21 mouse cellular contexts compared by ENCODE assay signal in genomic region chr11:106557398-106557797, GRCm38 (mm10). TPM values are rescaled to one million over a fixed set of nuclear protein-coding genes. Genes with fewer than 3 reads are reported as not detected.
A peak's percentile ranks its signal among the peaks of the same experiment; 100 is the strongest.
DNase-seq lines count a peak whose midpoint lies in the region; ATAC-seq and TF ChIP-seq lines count a peak whose summit lies in the region.
"Had no signal": no experiment of that assay in that cellular context is flagged by ENCODE, and none has a peak within 500 bp of the region (broad histone marks: within the 10 kb centered on the region; RNA-seq: fewer than 3 reads in every experiment).

No protein-coding gene starts in this region.

- no peak for TF ChIP-seq CTCF in kidney, postnatal 0 days (IDR thresholded peaks at IDR 0.05; ENCODE audit: low read depth)
- no peak for TF ChIP-seq CTCF in stomach, postnatal 0 days (IDR thresholded peaks at IDR 0.05; ENCODE audit: low read depth)

- ATAC-seq in forebrain, embryonic 13.5 days: no peak
- no peak for ATAC-seq in kidney, postnatal 0 days (replicated peaks; ENCODE audit: low FRiP score, low read depth)
- ATAC-seq in kidney, embryonic 16.5 days (ENCODE audit: low FRiP score, low TSS enrichment): no peak
- 0 out of 2 replicates have a peak, but pooled peaks have one; percentile 31 for ATAC-seq in limb, embryonic 15.5 days (ENCODE audit: insufficient number of reproducible peaks, low FRiP score, low TSS enrichment, low read depth)
- ATAC-seq in stomach, postnatal 0 days (ENCODE audit: low FRiP score, low TSS enrichment): no peak
- ATAC-seq in granulocyte monocyte progenitor cell, adult 5-6 weeks (replicated peaks; ENCODE audit: poor library complexity, severe bottlenecking): no peak
- ATAC-seq: inflammation-experienced regulatory T-cells, adult 6 months; midbrain, embryonic 15.5 days; Patski had no signal

- 76% methylated on average over 7 of the region's 7 CpGs for WGBS in forebrain, embryonic 10.5 days
- WGBS in forebrain, embryonic 13.5 days: 79% methylated on average over 7 of the region's 7 CpGs
- WGBS in kidney, postnatal 0 days: 77% methylated on average over 7 of the region's 7 CpGs
- WGBS in kidney, embryonic 16.5 days: 75% methylated on average over 7 of the region's 7 CpGs
- WGBS in limb, embryonic 15.5 days: 73% methylated on average over 7 of the region's 7 CpGs
- 68% methylated on average over 7 of the region's 7 CpGs for WGBS in stomach, postnatal 0 days

- peaks cover 31% of the 10 kb centered on the region for H3K4me1 ChIP-seq in forebrain, embryonic 10.5 days
- H3K4me1 ChIP-seq in forebrain, embryonic 13.5 days: peaks cover 3% of the 10 kb centered on the region; the same call in 1 of the 2 replicates
- peaks cover 6% of the 10 kb centered on the region; the same call in 1 of the 2 replicates for H3K4me1 ChIP-seq in kidney, postnatal 0 days (replicated peaks; ENCODE audit: insufficient read depth, low read length)
- peaks cover 26% of the 10 kb centered on the region for H3K4me1 ChIP-seq in kidney, embryonic 16.5 days (ENCODE audit: insufficient read depth, low read length)
- peaks cover 25% of the 10 kb centered on the region for H3K4me1 ChIP-seq in limb, embryonic 15.5 days
- peaks cover 6% of the 10 kb centered on the region for H3K4me1 ChIP-seq in stomach, postnatal 0 days (replicated peaks; ENCODE audit: control insufficient read depth, insufficient read depth)

- H3K9me3 ChIP-seq in forebrain, embryonic 10.5 days: no peaks in the 10 kb centered on the region
- no peaks in the 10 kb centered on the region for H3K9me3 ChIP-seq in forebrain, embryonic 13.5 days (replicated peaks)
- H3K9me3 ChIP-seq in kidney, postnatal 0 days (replicated peaks; ENCODE audit: low read length): no peaks in the 10 kb centered on the region
- H3K9me3 ChIP-seq in kidney, embryonic 16.5 days (ENCODE audit: low read length): no peaks in the 10 kb centered on the region
- no peaks in the 10 kb centered on the region for H3K9me3 ChIP-seq in limb, embryonic 15.5 days
- H3K9me3 ChIP-seq in stomach, postnatal 0 days (ENCODE audit: control insufficient read depth, low read length): no peaks in the 10 kb centered on the region
- H3K9me3 ChIP-seq: forebrain, embryonic 12.5 days; hindbrain, embryonic 13.5 days; kidney, embryonic 15.5 days; megakaryocyte, embryonic 14.5 days; midbrain, embryonic 15.5 days; neural tube, embryonic 15.5 days had no signal

- H3K4me2 ChIP-seq in forebrain, embryonic 13.5 days: no peak overlapping the region
- H3K4me2 ChIP-seq in kidney, postnatal 0 days (ENCODE audit: low read length): no peak overlapping the region
- no peak overlapping the region for H3K4me2 ChIP-seq in kidney, embryonic 16.5 days (replicated peaks; ENCODE audit: low read depth, low read length)
- H3K4me2 ChIP-seq in limb, embryonic 15.5 days: no peak overlapping the region
- no peak overlapping the region for H3K4me2 ChIP-seq in stomach, postnatal 0 days (replicated peaks; ENCODE audit: low read depth)
- H3K4me2 ChIP-seq: forebrain, embryonic 12.5 days; hindbrain, embryonic 13.5 days; kidney, embryonic 15.5 days; midbrain, embryonic 15.5 days; neural tube, embryonic 15.5 days had no signal

- H3K4me3 ChIP-seq in forebrain, embryonic 10.5 days: no peak overlapping the region
- no peak overlapping the region for H3K4me3 ChIP-seq in forebrain, embryonic 13.5 days
- H3K4me3 ChIP-seq in kidney, postnatal 0 days (replicated peaks; ENCODE audit: low read depth, low read length): no peak overlapping the region
- H3K4me3 ChIP-seq in kidney, embryonic 16.5 days (ENCODE audit: low read length): no peak overlapping the region
- no peak overlapping the region for H3K4me3 ChIP-seq in limb, embryonic 15.5 days
- H3K4me3 ChIP-seq in stomach, postnatal 0 days (ENCODE audit: low read depth, low read length): no peak overlapping the region
- H3K4me3 ChIP-seq: forebrain, embryonic 12.5 days; heart, adult 2 months; hindbrain, embryonic 13.5 days; kidney, embryonic 15.5 days; midbrain, embryonic 15.5 days; neural tube, embryonic 15.5 days had no signal

- no peak for TF ChIP-seq EP300 in stomach, postnatal 0 days (optimal IDR thresholded peaks at IDR 0.05)

- no peak overlapping the region for H3K9ac ChIP-seq in forebrain, embryonic 13.5 days
- no peak overlapping the region for H3K9ac ChIP-seq in kidney, postnatal 0 days (ENCODE audit: low read depth, low read length)
- H3K9ac ChIP-seq in kidney, embryonic 16.5 days (replicated peaks; ENCODE audit: low read length): no peak overlapping the region
- no peak overlapping the region for H3K9ac ChIP-seq in limb, embryonic 15.5 days
- H3K9ac ChIP-seq in stomach, postnatal 0 days (ENCODE audit: low read length): no peak overlapping the region
- H3K9ac ChIP-seq: forebrain, embryonic 12.5 days; kidney, embryonic 15.5 days; midbrain, embryonic 15.5 days; neural tube, embryonic 15.5 days had no signal

- H3K36me3 ChIP-seq in forebrain, embryonic 10.5 days (replicated peaks): no peaks in the 10 kb centered on the region
- no peaks in the 10 kb centered on the region for H3K36me3 ChIP-seq in forebrain, embryonic 13.5 days (ENCODE audit: poor library complexity, severe bottlenecking)
- no peaks in the 10 kb centered on the region for H3K36me3 ChIP-seq in kidney, postnatal 0 days (ENCODE audit: insufficient read depth, low read length)
- H3K36me3 ChIP-seq in kidney, embryonic 16.5 days (ENCODE audit: insufficient read depth, low read length): no peaks in the 10 kb centered on the region
- H3K36me3 ChIP-seq in limb, embryonic 15.5 days: no peaks in the 10 kb centered on the region
- H3K36me3 ChIP-seq in stomach, postnatal 0 days (ENCODE audit: control insufficient read depth, insufficient read depth, low read length): no peaks in the 10 kb centered on the region
- H3K36me3 ChIP-seq: forebrain, embryonic 12.5 days; hindbrain, embryonic 13.5 days; kidney, embryonic 15.5 days; midbrain, embryonic 15.5 days; neural tube, embryonic 15.5 days had no signal

- H3K27ac ChIP-seq in forebrain, embryonic 10.5 days: peak overlapping the region; percentile 45
- H3K27ac ChIP-seq in forebrain, embryonic 13.5 days: no peak overlapping the region
- H3K27ac ChIP-seq in kidney, postnatal 0 days: peak overlapping the region; percentile 47; the same call in 1 of the 2 replicates
- H3K27ac ChIP-seq in kidney, embryonic 16.5 days (ENCODE audit: low read length): no peak overlapping the region
- H3K27ac ChIP-seq in limb, embryonic 15.5 days: 0 out of 2 replicates have a peak overlapping the region, but pooled peaks have one; percentile 18
- peak overlapping the region; percentile 82; the same call in 1 of the 2 replicates for H3K27ac ChIP-seq in stomach, postnatal 0 days (replicated peaks)
- H3K27ac ChIP-seq: forebrain, embryonic 12.5 days; heart, adult 2 months; kidney, embryonic 15.5 days; midbrain, embryonic 15.5 days; neural tube, embryonic 15.5 days had no signal

- DNase-seq in forebrain, embryonic 10.5 days (ENCODE audit: extremely low spot score, low spot score): no peak
- DNase-seq in kidney, postnatal 0 days (ENCODE audit: low spot score): no peak
- DNase-seq in stomach, postnatal 0 days (ENCODE audit: low spot score): no peak
- no peak for DNase-seq in left cerebral cortex, adult 18-20 months (ENCODE audit: low spot score in 2 of 2)
- DNase-seq: adrenal gland, postnatal 25 days; cerebellum, adult 11-12 months; cerebellum, postnatal 25 days; heart, adult 2 months; lung, adult 18-20 months had no signal

- H3K27me3 ChIP-seq in forebrain, embryonic 10.5 days (ENCODE audit: poor library complexity, severe bottlenecking): no peaks in the 10 kb centered on the region
- H3K27me3 ChIP-seq in forebrain, embryonic 13.5 days: no peaks in the 10 kb centered on the region
- no peaks in the 10 kb centered on the region for H3K27me3 ChIP-seq in kidney, postnatal 0 days (ENCODE audit: insufficient read depth, low read length)
- no peaks in the 10 kb centered on the region for H3K27me3 ChIP-seq in kidney, embryonic 16.5 days (ENCODE audit: insufficient read depth, low read length)
- no peaks in the 10 kb centered on the region for H3K27me3 ChIP-seq in limb, embryonic 15.5 days
- H3K27me3 ChIP-seq in stomach, postnatal 0 days (ENCODE audit: control insufficient read depth, insufficient read depth, low read length): no peaks in the 10 kb centered on the region
- H3K27me3 ChIP-seq: forebrain, embryonic 12.5 days; hindbrain, embryonic 13.5 days; kidney, embryonic 15.5 days; megakaryocyte, embryonic 14.5 days; midbrain, embryonic 15.5 days; neural tube, embryonic 15.5 days; Patski had no signal

RNA-seq across cellular contexts. Expression of gene Tex2, which starts 55.8 kb away (rescaled TPM):
- polyA plus RNA-seq in forebrain, embryonic 10.5 days (2016; fragmentation: Nextera tagmentation; extraction: Ambion mirVana): 6.2 and 6.4 TPM in 2 replicates
- 9.6 and 10.7 TPM in 2 replicates for polyA plus RNA-seq in forebrain, embryonic 13.5 days (2015; fragmentation: Nextera tagmentation; extraction: Ambion mirVana)
- polyA plus RNA-seq in kidney, postnatal 0 days (2015; fragmentation: Nextera tagmentation; extraction: Ambion mirVana): 8.4 and 9.0 TPM in 2 replicates
- polyA plus RNA-seq in kidney, embryonic 16.5 days (2015; fragmentation: Nextera tagmentation; extraction: Ambion mirVana): 9.6 and 10.3 TPM in 2 replicates
- 10.4 and 10.9 TPM in 2 replicates for polyA plus RNA-seq in limb, embryonic 15.5 days (2015; fragmentation: Nextera tagmentation; extraction: Ambion mirVana)
- polyA plus RNA-seq in stomach, postnatal 0 days (2015; fragmentation: Nextera tagmentation; extraction: Ambion mirVana): 11.6 and 12.1 TPM in 2 replicates
- total RNA-seq in left cerebral cortex, adult 18-20 months (2021): 100 to 1,000 TPM; 116 to 121 TPM
- 73.6 and 80.2 TPM in 2 replicates for total RNA-seq in granulocyte monocyte progenitor cell, adult 5-6 weeks (2014; fragmentation: Nextera tagmentation)
- total RNA-seq in granulocyte monocyte progenitor cell, adult 5-6 weeks (2017): 77.5 and 84.3 TPM in 2 replicates

Comparison
In these comparisons a context has a peak if more than half of its experiments do, and no peak if none do; other contexts are left out.
1. H3K27ac ChIP-seq: peak in forebrain, embryonic 10.5 days (single experiment), kidney, postnatal 0 days (single experiment), limb, embryonic 15.5 days (single experiment) and stomach, postnatal 0 days (single experiment); none in forebrain, embryonic 13.5 days (single experiment) and kidney, embryonic 16.5 days (single experiment).